27 mouse cellular contexts compared by ENCODE assay signal in genomic region chr11:75792535-75792934, GRCm38 (mm10). TPM values are rescaled to one million over a fixed set of nuclear protein-coding genes. Genes with fewer than 3 reads are reported as not detected.
DNase-seq lines count a peak whose midpoint lies in the region; ATAC-seq and TF ChIP-seq lines count a peak whose summit lies in the region.
"Had no signal": no experiment of that assay in that cellular context is flagged by ENCODE, and none has a peak within 500 bp of the region (broad histone marks: within the 10 kb centered on the region; RNA-seq: fewer than 3 reads in every experiment).

No protein-coding gene starts in this region.

- no peak for TF ChIP-seq POLR2A in CH12.LX (IDR thresholded peaks at IDR 0.05; ENCODE audit: low read depth, low read length)

- no peak overlapping the region for H3K27ac ChIP-seq in CH12.LX (ENCODE audit: insufficient read depth, low read depth)
- H3K27ac ChIP-seq in hindbrain, embryonic 12.5 days = no peak overlapping the region
- H3K27ac ChIP-seq: embryonic facial prominence, embryonic 12.5 days; embryonic facial prominence, embryonic 15.5 days; gastrocnemius, adult 2 months; hindbrain, embryonic 13.5 days had no signal

- no peaks in the 10 kb centered on the region for H3K4me1 ChIP-seq in CH12.LX (ENCODE audit: control insufficient read depth in 1 of 2, insufficient read depth in 2 of 2)
- H3K4me1 ChIP-seq in hindbrain, embryonic 12.5 days = peaks cover 17% of the 10 kb centered on the region

- no peaks in the 10 kb centered on the region for H3K36me3 ChIP-seq in CH12.LX (replicated peaks in 1 of 2; ENCODE audit: control insufficient read depth in 1 of 2, insufficient read depth in 1 of 2, low read length in 1 of 2)
- no peaks in the 10 kb centered on the region for H3K36me3 ChIP-seq in hindbrain, embryonic 12.5 days
- H3K36me3 ChIP-seq: embryonic facial prominence, embryonic 12.5 days; embryonic facial prominence, embryonic 15.5 days; G1E; hindbrain, embryonic 13.5 days had no signal

- H3K4me3 ChIP-seq in CH12.LX (replicated peaks in 1 of 3; ENCODE audit: low read depth in 2 of 3, low read length in 2 of 3, poor library complexity in 1 of 3) = no peak overlapping the region
- no peak overlapping the region for H3K4me3 ChIP-seq in hindbrain, embryonic 12.5 days
- H3K4me3 ChIP-seq: embryonic facial prominence, embryonic 12.5 days; embryonic facial prominence, embryonic 15.5 days; gastrocnemius, adult 2 months; hindbrain, embryonic 13.5 days had no signal

- no peaks in the 10 kb centered on the region for H3K79me2 ChIP-seq in CH12.LX (replicated peaks; ENCODE audit: control insufficient read depth, extremely low read depth, insufficient read depth, poor library complexity, severe bottlenecking)

- TF ChIP-seq RAD21 in CH12.LX (IDR thresholded peaks at IDR 0.05; ENCODE audit: low read depth, low read length) = no peak

- DNase-seq in 3T3-L1 (ENCODE audit: low read depth, low spot score) (peak; percentile 30), CH12.LX (ENCODE audit: extremely low read depth) (no peak), NIH3T3 (ENCODE audit: low read depth) (peak; percentile 42)
- DNase-seq in kidney, postnatal 4 days = no peak
- no peak for DNase-seq in right cerebral cortex, postnatal 36 days (ENCODE audit: low spot score in 2 of 2)
- DNase-seq: adrenal gland, adult 2 months; adrenal gland, postnatal 14 days; cerebellum, adult 11 months; cerebellum, adult 2 months; cerebellum, adult 9-11 months; cerebellum, postnatal 25 days; forebrain, postnatal 0 days; gastrocnemius, adult 2 months; gastrocnemius, postnatal 14 days; heart, adult 11 months had no signal

- TF ChIP-seq CTCF in CH12.LX (conservative IDR thresholded peaks at IDR 0.05 in 1 of 2, IDR thresholded peaks at IDR 0.05 in 1 of 2; ENCODE audit: low read depth in 2 of 2, low read length in 2 of 2) = no peak

- H3K27me3 ChIP-seq in CH12.LX (replicated peaks) = peaks cover 32% of the 10 kb centered on the region
- H3K27me3 ChIP-seq in hindbrain, embryonic 12.5 days = peaks cover 59% of the 10 kb centered on the region
- H3K27me3 ChIP-seq: Patski had no signal

- ATAC-seq in hindbrain, embryonic 12.5 days (ENCODE audit: low FRiP score) = no peak
- ATAC-seq: forebrain, embryonic 14.5 days; forebrain, postnatal 0 days; hindbrain, embryonic 16.5 days; intestine, embryonic 16.5 days; Patski had no signal

- dilution Hi-C loops in CH12.LX (cut with MboI; ENCODE audit: extremely low pct_ligation_motif_present, extremely low pct_unique_long_range_greater_than_20kb, low sequenced_read_pairs) = no loop called here

- no peak overlapping the region for H3K9ac ChIP-seq in CH12.LX (ENCODE audit: insufficient read depth, low read depth)
- no peak overlapping the region for H3K9ac ChIP-seq in hindbrain, embryonic 12.5 days
- H3K9ac ChIP-seq: embryonic facial prominence, embryonic 12.5 days; embryonic facial prominence, embryonic 15.5 days; forebrain, postnatal 0 days; hindbrain, embryonic 13.5 days had no signal

- no peaks in the 10 kb centered on the region for H3K9me3 ChIP-seq in CH12.LX (replicated peaks; ENCODE audit: low read length)
- no peaks in the 10 kb centered on the region for H3K9me3 ChIP-seq in hindbrain, embryonic 12.5 days (replicated peaks)
- H3K9me3 ChIP-seq: embryonic facial prominence, embryonic 12.5 days; embryonic facial prominence, embryonic 15.5 days; hindbrain, embryonic 13.5 days had no signal

- no peak for TF ChIP-seq EP300 in CH12.LX (IDR thresholded peaks at IDR 0.05; ENCODE audit: low read length)

- in situ Hi-C loops in CH12.LX (cut with MboI; ENCODE audit: low pct_ligation_motif_present, low pct_unique_long_range_greater_than_20kb, low sequenced_read_pairs) = no loop called here

- 80% methylated on average over 5 of the region's 5 CpGs for WGBS in hindbrain, embryonic 12.5 days

- H3K4me2 ChIP-seq in CH12.LX (ENCODE audit: insufficient read depth, low read depth, poor library complexity, severe bottlenecking) = no peak overlapping the region
- H3K4me2 ChIP-seq in hindbrain, embryonic 12.5 days (replicated peaks) = no peak overlapping the region
- H3K4me2 ChIP-seq: embryonic facial prominence, embryonic 12.5 days; embryonic facial prominence, embryonic 15.5 days; heart, embryonic 11.5 days; hindbrain, embryonic 13.5 days had no signal

TF ChIP-seq in CH12.LX, 34 proteins besides CTCF, POLR2A, EP300 and RAD21:
- peak; percentile 17; the same call in 1 of the 2 replicates for TF ChIP-seq USF2 (conservative IDR thresholded peaks at IDR 0.05; ENCODE audit: low read depth, low read length)
- TF ChIP-seq USF1 (IDR thresholded peaks at IDR 0.05; ENCODE audit: low read depth, low read length) = peak; percentile 49
- no peak for TF ChIP-seq MAFK (IDR thresholded peaks at IDR 0.05; ENCODE audit: insufficient replicate concordance, low read length)

RNA-seq across cellular contexts. Expression of gene Doc2b, which starts 3.3 kb away (rescaled TPM):
- total RNA-seq in CH12.LX (2012; rRNA removed) = 0.04 TPM in 1 of 2 replicates, not detected in the other
- total RNA-seq in CH12.LX (2014; rRNA removed) = not detected in 2 replicates
- polyA plus RNA-seq in CH12.LX (2012; ENCODE audit: insufficient read length, low read depth) = not detected in 2 replicates
- 0.61 and 0.62 TPM in 2 replicates for polyA plus RNA-seq in hindbrain, embryonic 12.5 days (2016; fragmentation: Nextera tagmentation; extraction: Ambion mirVana)
- total RNA-seq: common myeloid progenitor, adult 5-6 weeks; G1E; hematopoietic stem cell, adult 5-6 weeks had no signal
- polyA plus RNA-seq: G1E had no signal

RNA-seq across cellular contexts. Expression of gene Ywhae, which starts 59.9 kb away (rescaled TPM):
- total RNA-seq in CH12.LX (2012; rRNA removed) (348 and 421 TPM in 2 replicates), CH12.LX (2014; rRNA removed) (129 and 130 TPM in 2 replicates)
- polyA plus RNA-seq in CH12.LX (2012; ENCODE audit: insufficient read length, low read depth) = 1,436 and 1,665 TPM in 2 replicates
- polyA plus RNA-seq in hindbrain, embryonic 12.5 days (2016; fragmentation: Nextera tagmentation; extraction: Ambion mirVana) = 1,318 and 1,416 TPM in 2 replicates

Comparison
In these comparisons a context has a peak if more than half of its experiments do, and no peak if none do; other contexts are left out.
1. DNase-seq: peak in 3T3-L1 (single experiment) and NIH3T3 (single experiment); none in CH12.LX (single experiment), kidney, postnatal 4 days (0 of 2) and right cerebral cortex, postnatal 36 days (0 of 2).